Mouse (Mus musculus) myocyte (in vitro differentiated cells): ENCODE data around the gene Bcas3. TPM values are rescaled to one million over a fixed set of nuclear protein-coding genes. Genes with fewer than 3 reads are reported as not detected.

ENCODE experiments used
- H3K27me3 ChIP-seq: one replicate; pipeline ENCODE4 v1.6.1; 2011; ENCODE audit not compliant: control insufficient read depth, insufficient read depth, insufficient read length
- H3K36me3 ChIP-seq: one replicate; pipeline ENCODE4 v1.6.1; 2011; ENCODE audit not compliant: control insufficient read depth, insufficient read depth
- H3K4me2 ChIP-seq: one replicate; pipeline ENCODE4 v1.6.1; 2011; ENCODE audit warnings: low read depth, control low read depth
- H3K4me3 ChIP-seq: one replicate; pipeline ENCODE4 v1.5.1; 2011; ENCODE audit warnings: mild to moderate bottlenecking, control low read depth, moderate library complexity
- H3K79me2 ChIP-seq: one replicate; pipeline ENCODE4 v1.6.1; 2011; ENCODE audit not compliant: control insufficient read depth, insufficient read depth
- H3ac ChIP-seq: one replicate; pipeline ENCODE4 v1.6.1; 2011; ENCODE audit not compliant: control insufficient read depth, insufficient read length
- CEBPB ChIP-seq: IDR thresholded peaks from 2 replicates; pipeline ENCODE4 v1.6.1; 2011; ENCODE audit warnings: mild to moderate bottlenecking, moderate library complexity; ENCODE audit not compliant: poor library complexity, insufficient read depth, severe bottlenecking
- E2F4 ChIP-seq: IDR thresholded peaks from one replicate; pipeline ENCODE4 v1.6.1; 2011; ENCODE audit warnings: mild to moderate bottlenecking, control low read depth, moderate library complexity; ENCODE audit not compliant: insufficient read depth
- MAX ChIP-seq: IDR thresholded peaks from one replicate; pipeline ENCODE4 v1.6.1; 2011; ENCODE audit warnings: low read depth, mild to moderate bottlenecking, control low read depth
- MYOD1 ChIP-seq, 3 experiments: IDR thresholded peaks; one replicate each; pipeline ENCODE4 v1.6.1; 2011; ENCODE audit warnings: control low read depth in 2 of 3, low read depth in 2 of 3, mild to moderate bottlenecking in 2 of 3, moderate library complexity in 1 of 3; ENCODE audit not compliant: insufficient read length in 2 of 3, control insufficient read depth in 1 of 3
- MYOG ChIP-seq, 3 experiments: IDR thresholded peaks; one replicate each; pipeline ENCODE4 v1.6.1; 2011; ENCODE audit warnings: control low read depth in 2 of 3, low read depth in 2 of 3, mild to moderate bottlenecking in 2 of 3; ENCODE audit not compliant: insufficient read length in 2 of 3, control insufficient read depth in 1 of 3, insufficient read depth in 1 of 3
- POLR2A ChIP-seq: IDR thresholded peaks from one replicate; pipeline ENCODE4 v1.6.1; 2011; ENCODE audit warnings: low read depth, mild to moderate bottlenecking, control low read depth, moderate library complexity; ENCODE audit not compliant: insufficient read length
- POLR2AphosphoS2 ChIP-seq: IDR thresholded peaks from one replicate; pipeline ENCODE4 v1.6.1; 2011; ENCODE audit warnings: low read depth, control low read depth; ENCODE audit not compliant: insufficient read length
- REST ChIP-seq: IDR thresholded peaks from one replicate; pipeline ENCODE4 v1.6.1; 2011; ENCODE audit warnings: mild to moderate bottlenecking, control low read depth, moderate library complexity; ENCODE audit not compliant: insufficient read depth, insufficient read length
- SRF ChIP-seq: IDR thresholded peaks from one replicate; pipeline ENCODE4 v1.6.1; 2011; ENCODE audit warnings: low read depth; ENCODE audit not compliant: control insufficient read depth, insufficient read length
- TCF12 ChIP-seq: IDR thresholded peaks from one replicate; pipeline ENCODE4 v1.6.1; 2011; ENCODE audit warnings: mild to moderate bottlenecking, control low read depth; ENCODE audit not compliant: poor library complexity, insufficient read depth, severe bottlenecking
- TCF3 ChIP-seq: IDR thresholded peaks from one replicate; pipeline ENCODE4 v1.6.1; 2011; ENCODE audit warnings: low read depth, control low read depth; ENCODE audit not compliant: insufficient read length
- USF1 ChIP-seq: IDR thresholded peaks from one replicate; pipeline ENCODE4 v1.6.1; 2011; ENCODE audit warnings: low read depth, mild to moderate bottlenecking, control low read depth, moderate library complexity
- polyA plus RNA-seq: library from polyadenylated mRNA; unstranded; fragments of >200 nt; fragmentation: generic; extraction: Trizol; gene quantifications from one replicate; pipeline ENCODE4 v1.2.1, GENCODE M21; 2012; ENCODE audit warnings: missing spikeins

The Bcas3 gene
- 30.1 TPM for polyA plus RNA-seq

DNA sequence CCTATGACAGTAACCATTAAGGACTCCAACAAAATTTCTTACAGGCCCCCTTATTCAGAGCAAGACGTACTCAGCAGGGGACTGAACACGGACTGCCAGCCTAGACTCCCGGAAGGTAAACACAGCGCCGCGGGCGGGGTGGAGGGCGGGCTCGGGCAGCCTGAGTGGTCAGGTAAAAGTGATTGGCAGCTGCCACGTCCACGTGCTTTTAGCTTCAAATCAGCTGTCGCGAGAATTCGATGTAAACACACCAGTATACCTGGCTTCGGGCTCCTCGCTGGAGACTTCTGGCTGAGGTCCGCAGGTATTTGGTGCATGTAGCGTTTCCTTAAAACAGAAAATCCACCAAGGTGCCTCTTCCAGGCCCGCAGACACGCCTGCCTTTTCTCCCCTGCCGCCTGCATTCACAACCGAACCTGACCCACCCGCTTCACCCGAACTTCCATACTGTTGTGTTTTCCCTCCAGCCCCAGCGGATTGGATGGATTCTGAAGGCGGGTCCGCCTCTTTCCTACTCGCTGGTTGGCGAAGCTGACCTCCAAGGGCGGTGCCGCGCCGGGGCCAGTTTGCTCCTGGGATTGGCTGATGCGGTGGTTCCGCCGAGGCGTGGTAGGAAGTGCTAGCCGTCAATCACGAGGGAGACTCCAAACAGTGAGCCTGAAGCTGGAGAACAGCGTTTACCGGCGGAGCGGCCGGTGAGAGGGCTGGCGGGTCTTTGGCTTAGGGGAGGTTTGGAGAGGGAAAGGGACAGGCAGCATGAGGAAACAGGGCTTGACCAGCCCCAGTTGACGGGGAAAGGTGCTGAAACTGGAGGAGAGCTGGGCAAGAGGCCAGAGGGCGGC, at the start of gene Bcas3:
Gene Bcas3 (plus strand): TSS at position 629 of the 842 bp plus-strand sequence.
- Histone ChIP-seq H3K27me3 (no peaks in the 10 kb centered on the region), H3K4me3 (peak within 1 kb of the TSS; percentile 65), H3K36me3 (no peaks in the 10 kb centered on the region), H3K4me2 (peak within 1 kb of the TSS; percentile 89), H3ac (peak within 1 kb of the TSS; percentile 6), H3K79me2 (no peaks in the 10 kb centered on the region)
- TF ChIP-seq CEBPB (no peak), MAX (peak; percentile 82), SRF (no peak), MYOD1 (IDR thresholded peaks at IDR 0.05; ENCODE audit: control insufficient read depth in 1 of 3, insufficient read length in 2 of 3, low read depth in 2 of 3) (no peak), TCF12 (no peak), POLR2A (peak; percentile 85), MYOG (IDR thresholded peaks at IDR 0.05; ENCODE audit: control insufficient read depth in 1 of 3, insufficient read depth in 1 of 3, insufficient read length in 2 of 3, low read depth in 2 of 3) (no peak), USF1 (peak; percentile 76), POLR2AphosphoS2 (peak; percentile 77), TCF3 (peak; percentile 30), E2F4 (no peak)

DNA sequence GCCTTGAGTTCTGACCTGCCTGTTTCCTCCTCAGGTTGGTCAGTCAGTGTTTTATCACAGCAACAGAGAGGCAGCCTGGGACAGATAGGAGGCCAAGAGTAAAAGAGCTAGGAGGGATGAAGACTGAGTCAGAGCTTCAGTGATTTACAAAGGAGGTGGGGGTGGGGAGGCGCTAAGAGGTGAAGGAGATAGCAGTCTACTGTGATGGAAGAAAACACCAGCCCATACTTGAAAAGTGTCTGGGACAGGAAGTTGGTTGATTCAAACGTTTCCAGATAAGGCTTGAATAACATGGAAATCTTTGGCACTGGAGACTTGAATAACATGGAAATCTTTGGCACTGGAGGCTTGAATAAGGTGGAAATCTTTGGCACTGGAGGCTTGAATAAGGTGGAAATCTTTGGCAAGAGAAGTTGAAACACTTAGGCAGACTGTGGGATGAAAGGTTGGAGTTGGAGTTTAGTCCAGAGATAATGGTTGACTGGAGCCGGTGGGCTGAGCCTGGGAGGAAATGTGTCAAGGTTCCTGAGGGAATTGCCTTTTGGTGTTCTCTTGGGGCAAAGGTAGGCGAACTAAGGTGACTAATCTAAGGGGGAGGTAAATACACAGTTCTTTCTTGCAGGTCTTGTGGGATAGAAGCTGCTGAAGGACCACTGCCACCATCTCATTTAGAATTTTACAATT, 46.2 kb upstream of the Bcas3 start:
- H3K79me2 ChIP-seq = peaks cover 1% of the 10 kb centered on the region
- H3K4me2 ChIP-seq = no peak overlapping the region
- no peak overlapping the region for H3K4me3 ChIP-seq
- H3K36me3 ChIP-seq = no peaks in the 10 kb centered on the region
- no peak for TF ChIP-seq POLR2AphosphoS2
- no peak for TF ChIP-seq MYOG (IDR thresholded peaks at IDR 0.05; ENCODE audit: control insufficient read depth in 1 of 3, insufficient read depth in 1 of 3, insufficient read length in 2 of 3, low read depth in 2 of 3)
- TF ChIP-seq REST = no peak
- TF ChIP-seq CEBPB = no peak
- no peak for TF ChIP-seq SRF
- no peak overlapping the region for H3ac ChIP-seq
- no peaks in the 10 kb centered on the region for H3K27me3 ChIP-seq

DNA sequence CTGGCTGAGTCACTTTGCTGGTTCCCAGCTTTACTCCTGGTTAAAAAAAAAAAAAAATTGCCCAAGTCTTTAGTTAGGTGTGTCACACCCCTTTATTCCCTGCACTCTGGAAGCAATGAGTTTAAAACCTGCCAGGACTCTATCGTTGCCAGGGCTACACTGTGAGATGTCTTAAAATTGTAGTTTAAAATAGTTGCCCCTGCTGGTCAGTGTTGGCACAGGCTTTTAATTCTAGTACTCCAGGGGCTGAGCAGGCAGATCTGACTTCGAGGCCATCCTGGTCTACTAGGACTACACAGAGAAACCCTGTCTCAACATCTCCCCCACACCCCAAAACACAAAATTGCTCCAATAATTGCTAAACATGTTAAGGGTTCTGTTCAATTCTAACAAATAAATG, 44.2 kb upstream of the Bcas3 start:
- TF ChIP-seq USF1 = no peak
- H3K27me3 ChIP-seq = no peaks in the 10 kb centered on the region
- no peaks in the 10 kb centered on the region for H3K36me3 ChIP-seq
- H3K79me2 ChIP-seq = peaks cover 22% of the 10 kb centered on the region
- no peak overlapping the region for H3K4me2 ChIP-seq
- no peak overlapping the region for H3K4me3 ChIP-seq
- no peak overlapping the region for H3ac ChIP-seq

DNA sequence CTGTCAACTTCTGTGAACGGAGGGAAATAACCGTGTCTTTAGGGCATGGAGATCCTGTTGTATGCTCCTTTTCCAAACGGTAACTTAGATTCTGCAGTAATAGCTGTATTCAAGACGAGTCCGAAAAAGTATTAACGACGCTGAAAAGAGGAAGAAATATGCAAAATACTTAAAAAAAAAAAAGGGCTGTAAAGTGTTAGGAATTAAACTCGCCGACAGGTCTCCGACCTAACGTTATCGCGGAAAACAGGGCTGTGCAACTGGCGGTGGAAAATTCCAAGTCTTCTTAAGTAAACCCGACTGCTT, 42.6 kb upstream of the Bcas3 start:
- no peaks in the 10 kb centered on the region for H3K36me3 ChIP-seq
- H3K27me3 ChIP-seq = no peaks in the 10 kb centered on the region
- peak overlapping the region; percentile 94 for H3K4me2 ChIP-seq
- H3K79me2 ChIP-seq = peaks cover 36% of the 10 kb centered on the region
- TF ChIP-seq POLR2A (no peak), CEBPB (no peak), POLR2AphosphoS2 (no peak), MYOG (IDR thresholded peaks at IDR 0.05; ENCODE audit: control insufficient read depth in 1 of 3, insufficient read depth in 1 of 3, insufficient read length in 2 of 3, low read depth in 2 of 3) (no peak), TCF12 (no peak), MAX (no peak), USF1 (no peak), E2F4 (no peak), SRF (no peak), REST (no peak), MYOD1 (IDR thresholded peaks at IDR 0.05; ENCODE audit: control insufficient read depth in 1 of 3, insufficient read length in 2 of 3, low read depth in 2 of 3) (no peak), TCF3 (no peak)
- H3K4me3 ChIP-seq = peak overlapping the region; percentile 88
- H3ac ChIP-seq = peak overlapping the region; percentile 73
